Mouse (Mus musculus): ENCODE data around the gene Add2. TPM values are rescaled to one million over a fixed set of nuclear protein-coding genes. Genes with fewer than 3 reads are reported as not detected.

Add2 gene
- polyA plus RNA-seq, 1 experiment from 2014 or later = 1.8 TPM

- ATAC-seq (replicated peaks; ENCODE audit: low FRiP score, low read depth) = no peak
- no peak for TF ChIP-seq CTCF (IDR thresholded peaks at IDR 0.05; ENCODE audit: low read depth)
- 14% methylated on average over 4 of the region's 4 CpGs for WGBS
Observed at GRCm38 (mm10) chr6:86052556-86052955, 24.1 kb downstream of the Add2 start.

GRCm38 (mm10) chr6:86053099-86053498, 24.6 kb downstream of the Add2 start:
- ATAC-seq (replicated peaks; ENCODE audit: low FRiP score, low read depth) (no peak), DNase-seq (ENCODE audit: low spot score) (no peak)
- no peaks in the 10 kb centered on the region for H3K36me3 ChIP-seq (ENCODE audit: insufficient read depth, low read length)
- no peaks in the 10 kb centered on the region for H3K27me3 ChIP-seq (ENCODE audit: insufficient read depth, low read length)
- no peak overlapping the region for H3K4me3 ChIP-seq (replicated peaks; ENCODE audit: low read depth, low read length)
- H3K27ac ChIP-seq = no peak overlapping the region
- H3K4me2 ChIP-seq (ENCODE audit: low read length) = no peak overlapping the region
- no peaks in the 10 kb centered on the region for H3K9me3 ChIP-seq (replicated peaks; ENCODE audit: low read length)
- TF ChIP-seq CTCF (IDR thresholded peaks at IDR 0.05; ENCODE audit: low read depth) = no peak
- peaks cover 7% of the 10 kb centered on the region; the same call in 1 of the 2 replicates for H3K4me1 ChIP-seq (replicated peaks; ENCODE audit: insufficient read depth, low read length)
- WGBS = 49% methylated on average over 4 of the region's 4 CpGs
- no peak overlapping the region for H3K9ac ChIP-seq (ENCODE audit: low read depth, low read length)

More at GRCm38 (mm10) chr6:86052556-86052955, 24.1 kb downstream of the Add2 start:
- no peak overlapping the region for H3K4me3 ChIP-seq (replicated peaks; ENCODE audit: low read depth, low read length)
- H3K9me3 ChIP-seq (replicated peaks; ENCODE audit: low read length) = no peaks in the 10 kb centered on the region
- no peaks in the 10 kb centered on the region for H3K36me3 ChIP-seq (ENCODE audit: insufficient read depth, low read length)
- peaks cover 7% of the 10 kb centered on the region; the same call in 1 of the 2 replicates for H3K4me1 ChIP-seq (replicated peaks; ENCODE audit: insufficient read depth, low read length)
- DNase-seq (ENCODE audit: low spot score) = no peak
- H3K27ac ChIP-seq = no peak overlapping the region
- H3K27me3 ChIP-seq (ENCODE audit: insufficient read depth, low read length) = no peaks in the 10 kb centered on the region
- no peak overlapping the region for H3K4me2 ChIP-seq (ENCODE audit: low read length)
- no peak overlapping the region for H3K9ac ChIP-seq (ENCODE audit: low read depth, low read length)

- no peaks in the 10 kb centered on the region for H3K36me3 ChIP-seq (ENCODE audit: insufficient read depth, low read length)
- no peaks in the 10 kb centered on the region for H3K27me3 ChIP-seq (ENCODE audit: insufficient read depth, low read length)
- no peak overlapping the region for H3K4me2 ChIP-seq (ENCODE audit: low read length)
- no peak overlapping the region for H3K27ac ChIP-seq
- peaks cover 7% of the 10 kb centered on the region; the same call in 1 of the 2 replicates for H3K4me1 ChIP-seq (replicated peaks; ENCODE audit: insufficient read depth, low read length)
- no peak for TF ChIP-seq CTCF (IDR thresholded peaks at IDR 0.05; ENCODE audit: low read depth)
- ATAC-seq (replicated peaks; ENCODE audit: low FRiP score, low read depth) (no peak), DNase-seq (ENCODE audit: low spot score) (no peak)
- no peak overlapping the region for H3K4me3 ChIP-seq (replicated peaks; ENCODE audit: low read depth, low read length)
- no peak overlapping the region for H3K9ac ChIP-seq (ENCODE audit: low read depth, low read length)
- 74% methylated on average over 5 of the region's 5 CpGs for WGBS
- H3K9me3 ChIP-seq (replicated peaks; ENCODE audit: low read length) = no peaks in the 10 kb centered on the region
Observed at GRCm38 (mm10) chr6:86053594-86053993, 25.1 kb downstream of the Add2 start.

GRCm38 (mm10) chr6:86058475-86058874, 30.0 kb downstream of the Add2 start:
- Histone ChIP-seq H3K9ac (ENCODE audit: low read depth, low read length) (no peak overlapping the region), H3K36me3 (ENCODE audit: insufficient read depth, low read length) (no peaks in the 10 kb centered on the region), H3K4me2 (ENCODE audit: low read length) (no peak overlapping the region), H3K27me3 (ENCODE audit: insufficient read depth, low read length) (no peaks in the 10 kb centered on the region), H3K4me3 (replicated peaks; ENCODE audit: low read depth, low read length) (no peak overlapping the region), H3K9me3 (replicated peaks; ENCODE audit: low read length) (no peaks in the 10 kb centered on the region), H3K4me1 (replicated peaks; ENCODE audit: insufficient read depth, low read length) (no peaks in the 10 kb centered on the region), H3K27ac (no peak overlapping the region)
- DNase-seq (ENCODE audit: low spot score) (no peak), ATAC-seq (replicated peaks; ENCODE audit: low FRiP score, low read depth) (no peak)
- 0% methylated on average over 1 of the region's 1 CpGs for WGBS
- no peak for TF ChIP-seq CTCF (IDR thresholded peaks at IDR 0.05; ENCODE audit: low read depth)

GRCm38 (mm10) chr6:86059151-86059853, 30.8 kb downstream of the Add2 start:
- WGBS = 27% methylated on average over 7 of the region's 7 CpGs
- Histone ChIP-seq H3K27ac (no peak overlapping the region), H3K4me1 (replicated peaks; ENCODE audit: insufficient read depth, low read length) (no peaks in the 10 kb centered on the region), H3K9me3 (replicated peaks; ENCODE audit: low read length) (no peaks in the 10 kb centered on the region), H3K4me2 (ENCODE audit: low read length) (no peak overlapping the region), H3K27me3 (ENCODE audit: insufficient read depth, low read length) (no peaks in the 10 kb centered on the region), H3K36me3 (ENCODE audit: insufficient read depth, low read length) (no peaks in the 10 kb centered on the region), H3K9ac (ENCODE audit: low read depth, low read length) (no peak overlapping the region), H3K4me3 (replicated peaks; ENCODE audit: low read depth, low read length) (no peak overlapping the region)
- DNase-seq (ENCODE audit: low spot score) (no peak), ATAC-seq (replicated peaks; ENCODE audit: low FRiP score, low read depth) (no peak)
- no peak for TF ChIP-seq CTCF (IDR thresholded peaks at IDR 0.05; ENCODE audit: low read depth)

- no peaks in the 10 kb centered on the region for H3K4me1 ChIP-seq (replicated peaks; ENCODE audit: insufficient read depth, low read length)
- no peak for DNase-seq (ENCODE audit: low spot score)
- H3K27ac ChIP-seq = no peak overlapping the region
- ATAC-seq (replicated peaks; ENCODE audit: low FRiP score, low read depth) = no peak
- no peak overlapping the region for H3K4me3 ChIP-seq (replicated peaks; ENCODE audit: low read depth, low read length)
- H3K36me3 ChIP-seq (ENCODE audit: insufficient read depth, low read length) = no peaks in the 10 kb centered on the region
- H3K27me3 ChIP-seq (ENCODE audit: insufficient read depth, low read length) = no peaks in the 10 kb centered on the region
- no peaks in the 10 kb centered on the region for H3K9me3 ChIP-seq (replicated peaks; ENCODE audit: low read length)
- TF ChIP-seq CTCF (IDR thresholded peaks at IDR 0.05; ENCODE audit: low read depth) = no peak
- WGBS = 90% methylated on average over 3 of the region's 3 CpGs
- no peak overlapping the region for H3K9ac ChIP-seq (ENCODE audit: low read depth, low read length)
- no peak overlapping the region for H3K4me2 ChIP-seq (ENCODE audit: low read length)
Observed at GRCm38 (mm10) chr6:86060170-86060569, 31.7 kb downstream of the Add2 start.
